10 mouse cellular contexts compared by ENCODE assay signal in genomic region chr7:112138509-112139405, GRCm38 (mm10). TPM values are rescaled to one million over a fixed set of nuclear protein-coding genes. Genes with fewer than 3 reads are reported as not detected.
A peak's percentile ranks its signal among the peaks of the same experiment; 100 is the strongest.
DNase-seq lines count a peak whose midpoint lies in the region; ATAC-seq and TF ChIP-seq lines count a peak whose summit lies in the region.
"Had no signal": no experiment of that assay in that cellular context is flagged by ENCODE, and none has a peak within 500 bp of the region (broad histone marks: within the 10 kb centered on the region; RNA-seq: fewer than 3 reads in every experiment).

No protein-coding gene starts in this region.

- no peak overlapping the region for H3K4me3 ChIP-seq in embryonic facial prominence, embryonic 13.5 days
- H3K4me3 ChIP-seq in embryonic facial prominence, embryonic 10.5 days = no peak overlapping the region
- H3K4me3 ChIP-seq in ES-Bruce4 (ENCODE audit: low read depth, low read length) = no peak overlapping the region
- no peak overlapping the region for H3K4me3 ChIP-seq in heart, embryonic 11.5 days (ENCODE audit: low read depth, low read length)
- no peak overlapping the region for H3K4me3 ChIP-seq in hindbrain, embryonic 13.5 days
- H3K4me3 ChIP-seq: erythroblast, embryonic 14.5 days; megakaryocyte, embryonic 14.5 days had no signal

- H3K27ac ChIP-seq in embryonic facial prominence, embryonic 13.5 days = peak overlapping the region; percentile 51; the same call in 1 of the 2 replicates
- no peak overlapping the region for H3K27ac ChIP-seq in embryonic facial prominence, embryonic 10.5 days (replicated peaks)
- H3K27ac ChIP-seq in ES-Bruce4 (ENCODE audit: insufficient read depth, low read length) = no peak overlapping the region
- 0 out of 2 replicates have a peak overlapping the region, but pooled peaks have one; percentile 4 for H3K27ac ChIP-seq in heart, embryonic 11.5 days (ENCODE audit: low read depth, low read length)
- no peak overlapping the region for H3K27ac ChIP-seq in hindbrain, embryonic 13.5 days

- H3K9ac ChIP-seq in embryonic facial prominence, embryonic 13.5 days = no peak overlapping the region
- H3K9ac ChIP-seq in ES-Bruce4 (ENCODE audit: low read depth, poor library complexity, severe bottlenecking) = no peak overlapping the region
- no peak overlapping the region for H3K9ac ChIP-seq in heart, embryonic 11.5 days (ENCODE audit: low read depth, low read length)
- H3K9ac ChIP-seq in hindbrain, embryonic 13.5 days = no peak overlapping the region

- ATAC-seq in embryonic facial prominence, embryonic 13.5 days (ENCODE audit: insufficient number of reproducible peaks, insufficient read depth, low FRiP score, low TSS enrichment, low read depth) = no peak
- ATAC-seq in heart, embryonic 11.5 days (replicated peaks; ENCODE audit: insufficient number of reproducible peaks, low FRiP score, low TSS enrichment) = no peak
- ATAC-seq in hindbrain, embryonic 13.5 days (ENCODE audit: low FRiP score) = no peak

- no peak for TF ChIP-seq POLR2A in ES-Bruce4 (IDR thresholded peaks at IDR 0.05; ENCODE audit: insufficient read depth, low read length)

- H3K4me1 ChIP-seq in embryonic facial prominence, embryonic 13.5 days = peaks cover 40% of the 10 kb centered on the region
- peaks cover 23% of the 10 kb centered on the region for H3K4me1 ChIP-seq in embryonic facial prominence, embryonic 10.5 days
- H3K4me1 ChIP-seq in ES-Bruce4 (ENCODE audit: control insufficient read depth, insufficient read depth, low read length) = peaks cover 9% of the 10 kb centered on the region
- H3K4me1 ChIP-seq in heart, embryonic 11.5 days (ENCODE audit: control insufficient read depth, insufficient read depth, low read length) = peaks cover 21% of the 10 kb centered on the region
- peaks cover 11% of the 10 kb centered on the region for H3K4me1 ChIP-seq in hindbrain, embryonic 13.5 days (replicated peaks)

- H3K4me2 ChIP-seq in embryonic facial prominence, embryonic 13.5 days = no peak overlapping the region
- no peak overlapping the region for H3K4me2 ChIP-seq in heart, embryonic 11.5 days
- H3K4me2 ChIP-seq in hindbrain, embryonic 13.5 days = no peak overlapping the region

- 63% methylated on average over 11 of the region's 11 CpGs for whole genome bisulfite sequencing in embryonic facial prominence, embryonic 13.5 days
- 68% methylated on average over 11 of the region's 11 CpGs for WGBS in embryonic facial prominence, embryonic 10.5 days
- WGBS in heart, embryonic 11.5 days (ENCODE audit: insufficient replicate concordance) = 63% methylated on average over 11 of the region's 11 CpGs
- 78% methylated on average over 11 of the region's 11 CpGs for WGBS in hindbrain, embryonic 13.5 days

- no peaks in the 10 kb centered on the region for H3K9me3 ChIP-seq in embryonic facial prominence, embryonic 13.5 days
- H3K9me3 ChIP-seq in embryonic facial prominence, embryonic 10.5 days = no peaks in the 10 kb centered on the region
- no peaks in the 10 kb centered on the region for H3K9me3 ChIP-seq in ES-Bruce4 (replicated peaks; ENCODE audit: control insufficient read depth, insufficient read depth, low read length, poor library complexity, severe bottlenecking)
- H3K9me3 ChIP-seq in heart, embryonic 11.5 days (replicated peaks; ENCODE audit: control insufficient read depth, low read length) = no peaks in the 10 kb centered on the region
- no peaks in the 10 kb centered on the region for H3K9me3 ChIP-seq in hindbrain, embryonic 13.5 days
- H3K9me3 ChIP-seq: megakaryocyte, embryonic 14.5 days had no signal

- 0 out of 2 replicates have a peak, but pooled peaks cover 6% of the 10 kb centered on the region for H3K36me3 ChIP-seq in embryonic facial prominence, embryonic 13.5 days
- H3K36me3 ChIP-seq in embryonic facial prominence, embryonic 10.5 days (replicated peaks) = no peaks in the 10 kb centered on the region
- H3K36me3 ChIP-seq in ES-Bruce4 (ENCODE audit: control insufficient read depth, insufficient read depth, low read length, poor library complexity, severe bottlenecking) = no peaks in the 10 kb centered on the region
- no peaks in the 10 kb centered on the region for H3K36me3 ChIP-seq in heart, embryonic 11.5 days (ENCODE audit: control insufficient read depth, insufficient read depth, low read length)
- no peaks in the 10 kb centered on the region for H3K36me3 ChIP-seq in hindbrain, embryonic 13.5 days

- TF ChIP-seq EP300 in ES-Bruce4 (IDR thresholded peaks at IDR 0.05; ENCODE audit: insufficient read depth, low read depth, low read length) = 0 out of 2 replicates have a peak, but pooled peaks have one; percentile 17

- no peak for TF ChIP-seq CTCF in ES-Bruce4 (IDR thresholded peaks at IDR 0.05; ENCODE audit: low read depth, low read length)

- no peaks in the 10 kb centered on the region for H3K27me3 ChIP-seq in embryonic facial prominence, embryonic 13.5 days
- H3K27me3 ChIP-seq in embryonic facial prominence, embryonic 10.5 days (replicated peaks; ENCODE audit: low read depth, poor library complexity, severe bottlenecking) = no peaks in the 10 kb centered on the region
- H3K27me3 ChIP-seq in ES-Bruce4 (ENCODE audit: control insufficient read depth, insufficient read depth, low read length, poor library complexity, severe bottlenecking) = no peaks in the 10 kb centered on the region
- H3K27me3 ChIP-seq in heart, embryonic 11.5 days (ENCODE audit: control insufficient read depth, insufficient read depth, low read length) = no peaks in the 10 kb centered on the region
- H3K27me3 ChIP-seq in hindbrain, embryonic 13.5 days = no peaks in the 10 kb centered on the region

- no peak for DNase-seq in embryonic facial prominence, embryonic 10.5 days (ENCODE audit: low spot score)
- DNase-seq in kidney, postnatal 4 days = peak; percentile 25 to 42
- no peak for DNase-seq in B cell, adult 2 months
- DNase-seq in testis, postnatal 10 days (ENCODE audit: low spot score) = no peak

RNA-seq across cellular contexts. Expression of gene Dkk3, which starts 20.1 kb away (rescaled TPM):
- polyA plus RNA-seq in embryonic facial prominence, embryonic 13.5 days (2015; fragmentation: Nextera tagmentation; extraction: Ambion mirVana) = 43.9 and 67.9 TPM in 2 replicates
- 10.8 and 15.2 TPM in 2 replicates for polyA plus RNA-seq in embryonic facial prominence, embryonic 10.5 days (2016; fragmentation: Nextera tagmentation; extraction: Ambion mirVana)
- 4.4 and 4.6 TPM in 2 replicates for polyA plus RNA-seq in ES-Bruce4 (2011; ENCODE audit: insufficient read depth, insufficient read length, low read depth, missing spikeins)
- polyA plus RNA-seq in heart, embryonic 11.5 days (2014; fragmentation: Nextera tagmentation; extraction: Ambion mirVana) = 72.4 and 97.5 TPM in 2 replicates
- polyA plus RNA-seq in hindbrain, embryonic 13.5 days (2015; fragmentation: Nextera tagmentation; extraction: Ambion mirVana) = 25.6 and 33.4 TPM in 2 replicates
- polyA plus RNA-seq: erythroblast, embryonic 14.5 days had no signal

Comparison
In these comparisons a context has a peak if more than half of its experiments do, and no peak if none do; other contexts are left out.
1. H3K27ac ChIP-seq: peak in embryonic facial prominence, embryonic 13.5 days (single experiment) and heart, embryonic 11.5 days (single experiment); none in embryonic facial prominence, embryonic 10.5 days (single experiment), ES-Bruce4 (single experiment) and hindbrain, embryonic 13.5 days (single experiment).
2. DNase-seq: peak in kidney, postnatal 4 days (2 of 2); none in embryonic facial prominence, embryonic 10.5 days (single experiment), B cell, adult 2 months (0 of 2) and testis, postnatal 10 days (single experiment).